Mouse (Mus musculus): ENCODE measurements around the gene Tfcp2.

The Tfcp2 gene

DNA sequence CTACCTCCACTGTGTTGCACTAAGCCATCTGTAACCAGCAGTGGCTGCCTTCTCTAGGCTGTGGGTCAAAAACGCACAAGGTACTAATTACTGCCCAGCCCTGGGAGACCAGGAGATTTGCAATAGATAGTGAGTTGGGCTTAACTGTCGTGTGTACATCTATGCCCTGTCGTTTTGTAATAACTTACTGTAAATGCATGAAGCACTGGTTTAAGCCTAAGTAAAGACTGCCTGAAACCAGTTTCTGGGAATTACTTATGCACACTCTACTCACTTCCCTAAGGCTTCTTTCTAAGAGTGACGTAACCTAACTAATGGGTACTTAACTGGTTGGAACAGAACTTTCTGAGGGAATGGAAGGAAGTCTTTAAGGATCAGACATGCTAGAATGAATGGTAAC is 72.9 kb downstream of the Tfcp2 start:
- no peak for DNase-seq

DNA sequence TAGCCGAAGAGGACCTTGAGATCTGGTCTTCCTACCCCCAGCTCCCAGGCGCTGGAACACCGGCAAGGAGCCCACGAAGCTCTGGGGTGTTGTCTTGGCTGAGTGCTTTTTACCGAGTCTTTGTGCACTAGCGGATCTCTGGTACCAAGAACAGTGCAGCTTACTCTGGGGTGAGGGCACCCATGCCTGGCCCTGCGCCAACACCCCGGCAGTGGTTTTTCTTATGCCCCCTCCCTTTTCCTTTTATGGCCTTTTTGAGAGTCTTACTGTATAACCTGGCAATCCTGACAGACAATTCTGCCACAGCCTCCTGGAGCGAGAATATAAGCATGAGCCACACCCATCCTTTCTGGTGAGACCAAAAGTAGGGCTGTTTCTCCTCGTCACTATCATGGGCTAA is 73.5 kb downstream of the Tfcp2 start:
- no peak for DNase-seq

DNA sequence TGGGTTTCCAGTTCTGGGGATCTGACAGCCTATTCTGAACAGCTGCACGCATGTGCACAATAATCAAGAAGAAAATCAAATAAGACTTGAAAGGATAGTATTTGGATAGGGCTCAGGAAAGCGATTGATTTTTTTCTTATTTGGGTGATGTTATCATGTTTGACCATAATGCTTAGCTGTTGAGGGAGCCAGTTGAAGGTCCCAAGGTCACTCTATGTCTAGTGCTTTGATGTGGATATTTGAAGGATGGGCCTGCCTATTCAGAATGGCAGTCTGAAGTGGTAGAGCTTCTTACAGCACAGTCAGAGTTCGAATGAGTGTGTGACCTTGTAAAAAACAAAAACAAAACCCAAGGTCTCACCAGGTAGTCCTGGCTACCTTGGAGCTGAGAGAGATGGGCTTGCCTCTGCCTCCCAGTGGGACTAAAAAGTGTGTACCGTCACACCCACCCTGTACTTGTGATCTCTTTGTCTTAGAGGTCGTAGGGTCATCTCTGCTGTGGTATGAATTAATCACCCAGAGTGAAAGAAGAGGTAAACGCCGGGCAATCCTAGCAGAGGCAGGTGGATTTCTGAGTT is 77.8 kb downstream of the Tfcp2 start:
- no peak for DNase-seq

DNA sequence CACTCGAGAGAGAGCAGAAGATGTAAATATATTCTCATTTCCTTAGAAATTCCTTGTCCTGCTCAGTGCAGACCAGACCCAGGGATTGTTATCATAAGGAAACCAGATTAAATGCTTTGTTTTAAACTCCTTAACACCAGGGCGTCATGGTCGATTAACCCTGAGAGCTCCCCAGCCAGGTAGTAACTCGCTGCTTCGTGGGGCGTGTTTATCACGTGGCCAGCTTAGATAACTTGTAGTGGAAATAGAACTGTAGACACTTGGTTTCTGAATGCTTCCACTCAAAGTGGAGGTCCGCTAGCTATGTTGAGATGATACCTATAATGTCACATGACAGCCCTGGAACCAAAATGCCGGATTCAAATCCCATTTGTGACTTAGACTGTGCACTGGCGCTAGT is 81.8 kb downstream of the Tfcp2 start:
- no peak for DNase-seq

DNA sequence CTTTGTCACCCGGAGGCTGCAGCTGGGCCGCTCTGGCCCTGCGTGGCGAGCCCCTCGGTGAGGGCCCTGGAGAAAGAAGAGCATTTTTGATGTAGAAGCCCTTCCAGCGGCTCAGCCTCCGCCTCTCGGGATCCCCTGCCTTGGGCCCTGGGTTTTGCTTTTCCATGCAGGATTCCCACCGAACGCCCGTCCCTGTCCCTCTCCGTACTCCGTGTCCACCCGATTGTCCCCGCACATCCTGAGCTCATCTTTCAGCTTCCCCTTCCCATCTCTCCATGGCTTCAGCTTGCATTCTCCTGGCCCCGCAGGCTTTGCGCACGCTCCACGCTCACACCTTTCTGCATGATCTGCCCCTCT is 82.6 kb downstream of the Tfcp2 start:
- no peak for DNase-seq

DNA sequence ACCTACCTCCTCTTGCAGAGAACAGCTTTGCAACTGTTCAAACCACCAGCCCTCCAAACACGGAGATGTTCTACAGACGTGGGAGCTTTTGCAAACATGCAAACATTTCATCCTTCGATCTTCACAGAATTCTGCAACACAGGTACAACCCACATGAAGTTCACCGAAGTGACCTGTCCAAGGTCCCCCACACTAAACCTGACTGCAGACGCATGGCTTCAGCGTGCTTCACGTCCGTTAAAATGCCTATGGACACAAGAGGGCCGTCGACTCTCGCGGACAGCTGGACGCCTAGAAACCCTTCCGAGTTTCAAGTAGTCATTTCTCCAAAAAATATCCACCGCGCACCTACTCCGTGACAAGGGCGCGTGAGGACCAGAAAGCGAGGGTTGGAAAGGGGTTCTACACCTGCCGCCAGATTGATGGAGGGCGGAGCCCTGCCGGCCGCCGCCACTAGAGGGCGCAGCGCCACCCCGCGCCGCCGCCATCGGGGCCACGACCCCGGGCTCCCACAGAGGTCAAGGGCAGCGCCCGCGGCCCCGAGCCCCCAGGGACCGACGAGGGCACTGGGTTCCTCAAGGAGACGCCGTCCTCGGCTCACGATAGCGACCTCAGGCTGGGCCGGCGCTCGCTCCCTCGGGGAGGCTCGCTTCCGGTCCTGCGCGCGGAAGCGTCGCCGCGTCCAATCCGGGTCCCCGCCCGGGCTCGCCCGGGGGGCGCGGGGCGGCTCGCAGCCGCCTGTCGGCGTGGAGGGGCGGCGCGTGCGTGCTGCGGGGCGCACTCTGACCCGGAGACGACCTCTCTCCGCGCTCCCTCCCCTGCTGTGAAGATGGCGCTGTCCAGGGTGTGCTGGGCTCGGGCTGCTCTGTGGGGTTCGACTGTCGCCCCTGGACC is 83.3 kb downstream of the Tfcp2 start, which contains the start of gene Letmd1:
Gene Letmd1, plus strand, starts transcription at position 729 of the 894 bp plus-strand sequence.
- DNase-seq: peak; percentile 87

DNA sequence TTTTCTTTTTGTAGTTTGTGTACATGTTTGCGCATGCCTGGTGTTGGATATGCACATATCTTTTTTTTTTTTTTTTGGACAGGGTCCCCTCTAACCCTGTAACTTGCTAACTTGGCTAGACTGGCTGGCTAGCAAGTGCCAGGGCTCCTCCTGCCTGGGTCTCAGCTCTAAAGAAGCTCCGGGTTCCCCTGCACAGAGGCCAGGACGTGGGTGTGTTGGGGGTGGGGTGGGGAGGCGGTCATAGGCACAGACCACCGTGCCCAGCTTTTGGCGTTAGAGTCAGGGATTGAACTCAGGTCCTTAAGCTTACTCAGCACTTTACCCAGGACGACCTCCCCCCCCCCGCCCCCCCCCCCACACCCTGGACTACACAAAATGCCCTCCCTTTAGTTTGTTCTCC is 84.1 kb downstream of the Tfcp2 start:
- no peak for DNase-seq

DNA sequence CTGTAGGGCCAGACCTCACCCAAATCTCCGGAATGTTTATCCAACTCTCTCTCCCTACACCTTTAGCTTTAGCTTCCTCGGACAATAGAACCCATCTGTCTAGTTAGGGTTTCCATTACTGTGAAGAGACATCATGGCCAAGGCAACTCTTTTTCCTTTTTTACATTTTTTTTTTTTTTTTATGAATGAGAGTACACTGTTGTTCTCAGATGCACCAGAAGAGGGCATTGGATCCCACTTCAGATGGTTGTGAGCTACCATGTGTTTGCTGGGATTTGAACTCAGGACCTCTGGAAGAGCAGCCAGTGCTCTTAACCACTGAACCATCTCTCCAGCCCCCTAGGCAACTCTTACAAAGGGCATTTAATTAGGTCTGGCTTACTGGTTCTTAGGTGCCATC is 86.4 kb downstream of the Tfcp2 start:
- DNase-seq: no peak

DNA sequence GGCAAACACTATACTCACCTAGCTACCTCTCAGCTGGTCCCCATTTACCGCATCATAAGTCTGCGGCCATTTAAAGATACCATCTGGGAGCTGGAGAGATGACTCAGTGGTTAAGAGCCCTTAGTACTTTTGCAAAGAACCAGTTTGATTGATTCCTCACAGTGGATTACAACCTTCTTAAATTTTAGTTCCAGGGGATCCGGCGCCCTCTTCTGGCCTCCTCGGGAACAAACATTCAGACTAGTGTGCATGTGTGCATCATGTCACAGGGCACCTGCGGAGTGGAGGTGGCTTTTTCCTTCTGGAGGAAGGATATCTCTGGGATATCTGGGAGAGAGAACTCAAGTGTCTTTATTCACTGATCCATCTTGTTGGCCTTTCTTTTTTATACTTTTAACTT is 88.1 kb downstream of the Tfcp2 start:
- DNase-seq: peak; percentile 54

DNA sequence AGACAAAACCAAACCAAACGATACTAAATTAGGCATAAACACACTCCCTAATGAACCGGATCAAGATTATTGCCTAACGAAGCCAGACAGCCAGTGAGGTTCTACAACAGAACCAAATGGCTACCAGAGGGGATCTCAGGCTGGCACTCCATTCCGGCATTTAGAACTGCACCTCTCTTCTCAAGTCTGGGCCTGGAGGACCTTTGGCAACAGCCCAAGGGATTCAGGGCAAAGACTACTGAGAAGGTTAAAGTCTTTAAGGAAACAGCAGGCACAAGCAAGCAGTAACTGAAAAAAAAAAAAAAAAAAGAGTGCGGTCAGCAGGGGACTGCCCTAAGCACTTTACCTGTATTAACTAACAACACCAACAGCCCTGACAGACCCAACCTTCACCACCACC is 89.7 kb downstream of the Tfcp2 start:
- no peak for DNase-seq

DNA sequence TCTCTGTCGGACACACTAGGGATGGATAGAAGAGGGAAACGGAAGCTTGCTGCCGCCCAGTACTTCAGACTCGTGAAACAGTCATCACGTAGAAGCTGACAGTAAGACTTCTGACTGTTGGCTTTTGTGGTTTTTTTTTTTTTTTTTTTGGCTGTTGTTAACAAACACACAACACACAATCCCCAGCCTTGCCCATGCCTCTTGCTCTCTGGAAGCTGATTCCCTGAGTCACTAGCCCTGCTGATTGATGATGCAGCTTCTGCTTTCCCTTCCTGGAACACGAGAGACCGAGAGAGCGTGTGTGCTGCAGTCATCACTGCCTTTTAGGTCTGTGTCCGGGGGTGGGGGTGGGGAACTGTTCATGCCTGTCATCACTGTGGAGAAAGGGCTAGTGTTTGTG is 90.2 kb downstream of the Tfcp2 start:
- no peak for DNase-seq

DNA sequence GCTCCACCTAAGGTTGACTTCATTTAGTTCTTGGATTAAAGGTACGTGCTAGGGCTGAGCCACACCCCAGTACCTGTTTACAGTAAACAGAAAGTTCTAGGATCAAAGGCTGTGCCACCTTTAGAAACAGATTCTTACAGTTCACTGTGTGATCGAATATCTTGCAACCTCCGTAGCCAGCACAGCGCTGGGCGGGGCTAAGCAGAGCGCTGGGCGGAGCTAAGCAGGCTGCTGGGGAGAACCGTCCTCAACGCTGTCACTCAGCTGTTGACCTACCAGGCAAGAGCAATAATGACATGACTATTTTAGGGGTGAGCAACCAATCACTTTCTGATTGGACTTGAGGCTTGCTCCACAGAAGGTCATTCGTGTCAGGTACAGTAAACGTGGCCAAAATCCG is 90.9 kb downstream of the Tfcp2 start:
- DNase-seq: no peak

DNA sequence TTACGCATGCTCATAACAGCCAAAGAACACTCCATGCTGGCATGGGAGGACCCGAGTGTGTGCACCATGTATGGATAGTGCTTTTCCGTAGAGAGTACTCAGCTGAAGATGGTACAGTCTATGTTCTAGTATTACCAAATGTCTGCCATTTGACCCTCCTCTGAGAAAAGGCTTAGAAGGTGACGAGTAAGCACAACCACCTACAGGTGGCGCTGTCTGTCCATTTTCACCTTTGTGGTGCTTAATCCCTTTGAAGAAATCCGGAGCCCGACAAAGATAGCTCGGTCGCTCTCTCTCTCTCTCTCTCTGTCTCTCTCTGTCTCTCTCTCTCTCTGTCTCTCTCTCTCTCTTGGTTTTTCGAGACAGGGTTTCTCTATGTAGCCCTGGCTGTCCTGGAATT is 93.8 kb downstream of the Tfcp2 start:
- DNase-seq: peak; percentile 49

DNA sequence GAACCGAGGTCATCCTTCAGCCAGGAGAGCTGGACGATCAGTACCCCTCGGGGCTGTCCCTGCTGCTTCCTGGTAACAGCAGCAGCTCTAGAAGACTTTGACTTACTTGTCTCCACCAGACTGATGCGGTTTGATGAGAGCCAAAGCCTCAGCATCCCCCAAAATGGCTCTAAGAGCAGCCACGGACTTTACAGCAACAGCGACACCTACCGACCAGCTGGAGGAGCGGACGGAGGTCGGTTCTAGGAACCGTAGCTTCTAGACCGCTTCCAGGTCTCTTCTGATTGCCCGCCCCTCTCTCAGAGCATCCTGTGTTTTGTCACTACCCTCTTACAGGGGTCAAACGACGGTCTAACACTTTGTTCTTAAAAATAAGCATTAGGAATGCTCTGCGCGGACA is 94.5 kb downstream of the Tfcp2 start:
- peak; percentile 64 for DNase-seq

DNA sequence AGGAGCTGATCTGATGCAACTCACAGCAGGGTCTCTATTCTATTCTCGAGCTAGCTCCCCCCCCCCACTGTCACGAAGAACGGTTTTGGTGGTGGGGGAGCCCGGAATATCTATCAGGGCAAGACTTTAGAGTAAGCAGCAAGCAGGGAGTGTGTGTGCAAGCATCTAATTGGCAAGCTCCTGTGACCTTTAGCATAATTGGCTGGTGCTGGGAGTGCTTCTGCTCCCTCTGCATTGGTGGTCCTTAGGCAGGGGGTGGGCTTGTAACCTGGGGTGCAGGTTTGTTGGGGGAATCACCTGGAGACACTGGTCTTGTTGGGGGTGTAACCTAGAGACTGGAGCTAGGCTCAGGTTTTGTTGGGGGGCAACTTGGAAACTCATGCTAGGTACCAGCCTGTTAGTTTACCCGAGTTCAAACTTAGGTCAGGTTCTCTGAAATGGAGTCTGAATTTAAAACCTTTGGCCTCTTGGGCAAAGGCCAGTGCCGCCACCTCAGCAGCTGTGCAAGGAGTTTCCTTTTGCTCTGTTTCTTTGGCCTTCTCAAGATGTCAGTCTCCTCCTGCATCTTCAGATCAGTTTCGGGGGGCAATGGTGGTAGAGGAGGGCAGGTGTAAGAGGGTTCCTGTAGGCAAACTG is 95.3 kb downstream of the Tfcp2 start:
- no peak for DNase-seq

DNA sequence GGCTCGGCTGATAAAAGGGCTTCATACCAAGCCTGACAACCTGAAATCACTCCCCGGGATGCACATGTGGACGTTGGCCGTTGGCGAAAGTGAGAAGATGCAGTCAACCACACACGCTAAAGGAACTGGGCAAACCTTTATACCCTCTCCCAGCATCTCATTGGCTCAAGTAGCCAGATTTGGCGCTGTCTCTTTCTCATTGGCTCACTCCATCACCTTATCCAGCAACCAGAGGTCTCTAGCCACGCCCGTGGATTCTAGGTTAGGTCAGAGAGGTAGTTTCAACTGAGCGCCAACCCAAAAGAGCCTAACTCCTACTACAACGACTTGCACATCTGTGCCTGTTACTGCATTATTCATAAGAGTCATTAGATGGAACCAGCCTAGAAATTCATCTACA is 99.3 kb downstream of the Tfcp2 start:
- no peak for DNase-seq

DNA sequence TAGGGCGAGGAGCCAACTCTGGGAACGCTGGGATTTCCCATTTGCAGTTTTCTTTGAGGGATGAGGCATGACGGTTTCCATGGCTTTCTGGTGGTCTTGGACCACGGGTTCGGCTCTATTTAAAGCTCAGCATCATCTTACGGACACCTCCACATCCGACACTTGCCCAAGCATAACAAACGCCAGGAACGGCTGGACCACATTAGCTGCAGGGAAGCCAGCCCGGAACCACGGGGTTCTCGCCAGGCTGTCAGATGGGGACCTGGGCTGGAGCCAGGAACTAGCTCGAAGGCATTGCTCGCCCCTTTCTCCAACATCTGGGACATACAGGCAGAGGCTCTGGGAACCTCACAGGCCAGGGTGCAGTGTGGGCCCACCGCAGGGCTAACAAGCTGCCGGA is 100.6 kb downstream of the Tfcp2 start:
- DNase-seq: peak; percentile 35

DNA sequence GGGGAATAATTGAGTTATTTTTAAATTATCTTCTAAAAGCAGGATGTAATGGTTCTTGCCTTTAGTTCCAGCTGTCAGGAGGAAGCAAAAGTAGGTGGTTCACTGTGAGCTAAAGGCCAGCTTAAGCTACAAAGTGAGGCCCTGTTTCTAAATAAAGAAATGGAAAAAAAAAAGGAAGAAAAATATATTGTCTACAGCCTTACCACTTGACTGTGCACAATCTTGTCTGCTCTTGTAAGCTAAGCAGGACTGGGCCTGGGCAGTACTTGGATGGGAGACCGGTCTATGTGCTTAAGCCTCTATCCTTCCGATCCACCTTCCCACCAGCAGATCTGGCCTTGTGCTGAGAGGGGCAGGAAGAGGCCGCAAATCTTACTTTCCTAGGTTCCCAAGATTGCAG is 102.3 kb downstream of the Tfcp2 start:
- DNase-seq: no peak

DNA sequence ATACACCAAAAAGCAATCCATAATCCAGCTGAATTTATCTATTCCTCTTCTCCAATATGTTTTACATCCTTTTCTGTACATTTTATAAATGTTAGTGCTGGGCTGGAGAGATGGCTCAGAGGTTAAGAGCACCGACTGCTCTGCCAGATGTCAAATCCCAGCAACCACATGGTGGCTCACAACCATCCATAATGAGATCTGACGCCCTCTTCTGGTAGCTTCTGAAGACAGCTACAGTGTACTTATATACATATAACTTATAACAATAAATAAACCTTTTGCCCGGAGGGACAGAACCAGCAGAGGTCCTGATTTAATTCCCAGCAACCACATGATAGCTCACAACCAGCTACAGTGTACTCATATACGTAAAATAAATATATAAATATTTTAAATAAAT is 103.2 kb downstream of the Tfcp2 start:
- DNase-seq: no peak
